ENCODE assay signal across 21 mouse cellular contexts in the genomic region with DNA sequence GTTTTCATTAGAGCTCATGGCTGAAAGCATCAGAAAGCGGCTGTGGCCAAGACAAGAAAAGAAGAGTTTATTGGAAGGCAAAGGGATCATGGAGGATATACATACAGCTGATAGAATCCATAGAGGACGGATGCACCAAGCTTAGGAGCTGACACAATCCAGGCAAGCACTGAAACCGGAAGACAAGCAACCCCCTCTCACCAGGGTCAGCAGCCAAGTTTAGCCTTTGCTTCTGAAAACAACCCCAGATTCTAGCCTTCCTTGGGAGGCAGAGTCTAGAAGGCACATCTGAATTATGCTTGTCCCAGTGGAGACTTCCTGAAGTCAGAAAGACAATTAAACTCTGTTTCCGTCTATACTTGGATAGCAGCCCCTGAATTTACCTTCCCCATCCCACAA. TPM values are rescaled to one million over a fixed set of nuclear protein-coding genes. Genes with fewer than 3 reads are reported as not detected.
A peak's percentile ranks its signal among the peaks of the same experiment; 100 is the strongest.
DNase-seq lines count a peak whose midpoint lies in the region; ATAC-seq and TF ChIP-seq lines count a peak whose summit lies in the region.
"Had no signal": no experiment of that assay in that cellular context is flagged by ENCODE, and none has a peak within 500 bp of the region (broad histone marks: within the 10 kb centered on the region; RNA-seq: fewer than 3 reads in every experiment).

No protein-coding gene starts in this region.

- TF ChIP-seq CTCF in heart, postnatal 0 days (IDR thresholded peaks at IDR 0.05; ENCODE audit: low read depth): no peak
- TF ChIP-seq CTCF in lung, embryonic 14.5 days (IDR thresholded peaks at IDR 0.05; ENCODE audit: low read depth): no peak
- no peak for TF ChIP-seq CTCF in lung, postnatal 0 days (IDR thresholded peaks at IDR 0.05)

- no peaks in the 10 kb centered on the region for H3K27me3 ChIP-seq in forebrain, embryonic 10.5 days (ENCODE audit: poor library complexity, severe bottlenecking)
- H3K27me3 ChIP-seq in forebrain, embryonic 12.5 days: no peaks in the 10 kb centered on the region
- no peaks in the 10 kb centered on the region for H3K27me3 ChIP-seq in heart, postnatal 0 days (ENCODE audit: control insufficient read depth, insufficient read depth, low read length)
- H3K27me3 ChIP-seq in heart, embryonic 10.5 days (ENCODE audit: insufficient read depth, poor library complexity, severe bottlenecking): no peaks in the 10 kb centered on the region
- no peaks in the 10 kb centered on the region for H3K27me3 ChIP-seq in lung, embryonic 14.5 days (ENCODE audit: insufficient read depth, low read length)
- no peaks in the 10 kb centered on the region for H3K27me3 ChIP-seq in lung, postnatal 0 days (replicated peaks; ENCODE audit: insufficient read depth, low read length)
- H3K27me3 ChIP-seq: CH12.LX; midbrain, embryonic 12.5 days; neural tube, embryonic 15.5 days had no signal

- no peak overlapping the region for H3K4me2 ChIP-seq in forebrain, embryonic 12.5 days
- no peak overlapping the region for H3K4me2 ChIP-seq in heart, postnatal 0 days (ENCODE audit: low read depth, low read length)
- no peak overlapping the region for H3K4me2 ChIP-seq in lung, embryonic 14.5 days
- no peak overlapping the region for H3K4me2 ChIP-seq in lung, postnatal 0 days (replicated peaks; ENCODE audit: low read depth, low read length)
- H3K4me2 ChIP-seq: midbrain, embryonic 12.5 days; neural tube, embryonic 15.5 days had no signal

- no peak for ATAC-seq in forebrain, embryonic 12.5 days (ENCODE audit: low FRiP score)
- no peak for ATAC-seq in heart, postnatal 0 days (ENCODE audit: insufficient read depth, low read depth)
- ATAC-seq in lung, embryonic 14.5 days (ENCODE audit: insufficient read depth): no peak
- no peak for ATAC-seq in lung, postnatal 0 days
- ATAC-seq: inflammation-experienced regulatory T-cells, adult 6 months had no signal

- H3K9me3 ChIP-seq in forebrain, embryonic 10.5 days: no peaks in the 10 kb centered on the region
- H3K9me3 ChIP-seq in forebrain, embryonic 12.5 days: no peaks in the 10 kb centered on the region
- no peaks in the 10 kb centered on the region for H3K9me3 ChIP-seq in heart, postnatal 0 days (replicated peaks; ENCODE audit: control insufficient read depth, low read length)
- H3K9me3 ChIP-seq in heart, embryonic 10.5 days: no peaks in the 10 kb centered on the region
- H3K9me3 ChIP-seq in lung, embryonic 14.5 days (ENCODE audit: low read depth, low read length): no peaks in the 10 kb centered on the region
- H3K9me3 ChIP-seq in lung, postnatal 0 days (ENCODE audit: low read length): no peaks in the 10 kb centered on the region
- H3K9me3 ChIP-seq: midbrain, embryonic 12.5 days; neural tube, embryonic 15.5 days had no signal

- no peak for TF ChIP-seq EP300 in heart, postnatal 0 days (IDR thresholded peaks at IDR 0.05; ENCODE audit: low read depth)
- TF ChIP-seq EP300 in lung, postnatal 0 days (IDR thresholded peaks at IDR 0.05): no peak

- no peak overlapping the region for H3K4me3 ChIP-seq in forebrain, embryonic 10.5 days
- no peak overlapping the region for H3K4me3 ChIP-seq in forebrain, embryonic 12.5 days (replicated peaks)
- H3K4me3 ChIP-seq in heart, postnatal 0 days (ENCODE audit: low read depth, low read length): no peak overlapping the region
- H3K4me3 ChIP-seq in heart, embryonic 10.5 days: no peak overlapping the region
- no peak overlapping the region for H3K4me3 ChIP-seq in lung, embryonic 14.5 days (ENCODE audit: low read depth, low read length)
- H3K4me3 ChIP-seq in lung, postnatal 0 days (ENCODE audit: low read depth, low read length): no peak overlapping the region
- H3K4me3 ChIP-seq: midbrain, embryonic 12.5 days; neural tube, embryonic 15.5 days had no signal

- WGBS in forebrain, embryonic 10.5 days: 66% methylated on average over 4 of the region's 4 CpGs
- WGBS in forebrain, embryonic 12.5 days: 72% methylated on average over 4 of the region's 4 CpGs
- whole genome bisulfite sequencing in heart, postnatal 0 days: 55% methylated on average over 4 of the region's 4 CpGs
- 53% methylated on average over 4 of the region's 4 CpGs for WGBS in heart, embryonic 10.5 days
- WGBS in lung, embryonic 14.5 days: 62% methylated on average over 4 of the region's 4 CpGs
- 65% methylated on average over 4 of the region's 4 CpGs for WGBS in lung, postnatal 0 days

- 0 out of 2 replicates have a peak overlapping the region, but pooled peaks have one; percentile 25 for H3K27ac ChIP-seq in forebrain, embryonic 10.5 days
- no peak overlapping the region for H3K27ac ChIP-seq in forebrain, embryonic 12.5 days
- peak overlapping the region; percentile 53 for H3K27ac ChIP-seq in heart, postnatal 0 days (ENCODE audit: low read depth)
- H3K27ac ChIP-seq in heart, embryonic 10.5 days: no peak overlapping the region
- peak overlapping the region; percentile 4; the same call in 1 of the 2 replicates for H3K27ac ChIP-seq in lung, embryonic 14.5 days (ENCODE audit: low read depth)
- H3K27ac ChIP-seq in lung, postnatal 0 days (ENCODE audit: low read length): no peak overlapping the region
- H3K27ac ChIP-seq: midbrain, embryonic 12.5 days; neural tube, embryonic 15.5 days had no signal

- H3K9ac ChIP-seq in forebrain, embryonic 12.5 days: no peak overlapping the region
- H3K9ac ChIP-seq in heart, postnatal 0 days (replicated peaks; ENCODE audit: low read depth, low read length): no peak overlapping the region
- H3K9ac ChIP-seq in lung, embryonic 14.5 days: no peak overlapping the region
- no peak overlapping the region for H3K9ac ChIP-seq in lung, postnatal 0 days (replicated peaks; ENCODE audit: low read depth)
- H3K9ac ChIP-seq: midbrain, embryonic 12.5 days; neural tube, embryonic 15.5 days had no signal

- peaks cover 20% of the 10 kb centered on the region for H3K4me1 ChIP-seq in forebrain, embryonic 10.5 days
- peaks cover 7% of the 10 kb centered on the region for H3K4me1 ChIP-seq in forebrain, embryonic 12.5 days
- H3K4me1 ChIP-seq in heart, postnatal 0 days (ENCODE audit: control insufficient read depth, insufficient read depth): peaks cover 14% of the 10 kb centered on the region
- H3K4me1 ChIP-seq in heart, embryonic 10.5 days: no peaks in the 10 kb centered on the region
- H3K4me1 ChIP-seq in lung, embryonic 14.5 days (ENCODE audit: insufficient read depth): peaks cover 10% of the 10 kb centered on the region; the same call in 1 of the 2 replicates
- H3K4me1 ChIP-seq in lung, postnatal 0 days (ENCODE audit: insufficient read depth, low read depth, low read length): peaks cover 7% of the 10 kb centered on the region; the same call in 1 of the 2 replicates
- H3K4me1 ChIP-seq: midbrain, embryonic 12.5 days had no signal

- DNase-seq in forebrain, embryonic 10.5 days (ENCODE audit: extremely low spot score, low spot score): no peak
- peak; percentile 14 for DNase-seq in heart, postnatal 0 days (ENCODE audit: low spot score)
- no peak for DNase-seq in heart, embryonic 10.5 days (ENCODE audit: low spot score)
- peak; percentile 38 for DNase-seq in lung, embryonic 14.5 days
- no peak for DNase-seq in lung, postnatal 0 days (ENCODE audit: low spot score)
- peak; percentile 20 for DNase-seq in yolk sac, embryonic 10.5 days (ENCODE audit: low spot score)
- DNase-seq in embryo, embryonic 11 days: no peak
- DNase-seq: adrenal gland, postnatal 25 days; cerebellum, adult 9-10 months; gastrocnemius, postnatal 25 days; right cerebral cortex, postnatal 4 days had no signal

- no peaks in the 10 kb centered on the region for H3K36me3 ChIP-seq in forebrain, embryonic 10.5 days (replicated peaks)
- no peaks in the 10 kb centered on the region for H3K36me3 ChIP-seq in forebrain, embryonic 12.5 days (replicated peaks)
- no peaks in the 10 kb centered on the region for H3K36me3 ChIP-seq in heart, postnatal 0 days (replicated peaks; ENCODE audit: control insufficient read depth, insufficient read depth, low read length)
- no peaks in the 10 kb centered on the region for H3K36me3 ChIP-seq in heart, embryonic 10.5 days
- no peaks in the 10 kb centered on the region for H3K36me3 ChIP-seq in lung, embryonic 14.5 days (ENCODE audit: insufficient read depth)
- no peaks in the 10 kb centered on the region for H3K36me3 ChIP-seq in lung, postnatal 0 days (ENCODE audit: insufficient read depth, low read length)
- H3K36me3 ChIP-seq: midbrain, embryonic 12.5 days; neural tube, embryonic 15.5 days had no signal

RNA-seq across cellular contexts. Expression of gene Fam50b, which starts 47.0 kb away (rescaled TPM):
- not detected in 2 replicates for polyA plus RNA-seq in forebrain, embryonic 10.5 days (2016; fragmentation: Nextera tagmentation; extraction: Ambion mirVana)
- not detected in 2 replicates for polyA plus RNA-seq in forebrain, embryonic 12.5 days (2016; fragmentation: Nextera tagmentation; extraction: Ambion mirVana)
- not detected in 2 replicates for total RNA-seq in heart, postnatal 0 days (2014; rRNA removed; ENCODE audit: low replicate concordance)
- polyA plus RNA-seq in heart, postnatal 0 days (2015; fragmentation: Nextera tagmentation; extraction: Ambion mirVana): not detected in 2 replicates
- not detected in 2 replicates for polyA plus RNA-seq in heart, embryonic 10.5 days (2016; fragmentation: Nextera tagmentation; extraction: Ambion mirVana)
- 0.15 TPM in 1 of 2 replicates, not detected in the other for polyA plus RNA-seq in lung, embryonic 14.5 days (2014; fragmentation: Nextera tagmentation; extraction: Ambion mirVana)
- polyA plus RNA-seq in lung, postnatal 0 days (2015; fragmentation: Nextera tagmentation; extraction: Ambion mirVana): 0.10 and 0.11 TPM in 2 replicates
- total RNA-seq: adrenal gland, postnatal 25 days; gastrocnemius, postnatal 25 days; layer of hippocampus, adult 18-20 months; left cerebral cortex, adult 18-20 months; liver, adult 2 months had no signal
- polyA plus RNA-seq: hindbrain, embryonic 11.5 days; inflammation-experienced regulatory T-cells, adult 6 months; midbrain, embryonic 12.5 days; neural tube, embryonic 15.5 days; thymus, postnatal 0 days had no signal

Comparison
In these comparisons a context has a peak if more than half of its experiments do, and no peak if none do; other contexts are left out.
1. DNase-seq: peak in heart, postnatal 0 days (single experiment), lung, embryonic 14.5 days (single experiment) and yolk sac, embryonic 10.5 days (single experiment); none in forebrain, embryonic 10.5 days (single experiment), heart, embryonic 10.5 days (single experiment), lung, postnatal 0 days (single experiment) and embryo, embryonic 11 days (single experiment).
2. H3K27ac ChIP-seq: peak in forebrain, embryonic 10.5 days (single experiment), heart, postnatal 0 days (single experiment) and lung, embryonic 14.5 days (single experiment); none in forebrain, embryonic 12.5 days (single experiment), heart, embryonic 10.5 days (single experiment) and lung, postnatal 0 days (single experiment).